Mouse (Mus musculus) kidney, embryonic 15.5 days (tissue): ENCODE results near the gene Hbb-bh1. TPM values are rescaled to one million over a fixed set of nuclear protein-coding genes. Genes with fewer than 3 reads are reported as not detected.
"Not testable (repeated sequence)": the region's sequence is repeated elsewhere in the genome, so short reads cannot be mapped to it uniquely, and the experiment has no call there.

Experiments
- ATAC-seq: fragments of 200-750 bp; cut with Nextera tagmentation; replicated peaks from 2 replicates; pipeline ENCODE4 v1.8.0; 2017; ENCODE audit warnings: moderate TSS enrichment; ENCODE audit not compliant: low FRiP score
- H3K27ac ChIP-seq: fragments of 300-500 bp; sonication (generic); 2 replicates; pipeline ENCODE4 v1.5.1; 2015; ENCODE audit warnings: mild to moderate bottlenecking, inconsistent platforms
- H3K27me3 ChIP-seq: fragments of 300-500 bp; sonication (generic); 2 replicates; pipeline ENCODE4 v1.6.1; 2015; ENCODE audit warnings: inconsistent platforms
- H3K36me3 ChIP-seq: fragments of 300-500 bp; sonication (generic); 2 replicates; pipeline ENCODE4 v1.6.1; 2015; ENCODE audit warnings: inconsistent platforms
- H3K4me1 ChIP-seq: fragments of 300-500 bp; sonication (generic); 2 replicates; pipeline ENCODE4 v1.6.1; 2015; ENCODE audit warnings: inconsistent platforms
- H3K4me2 ChIP-seq: fragments of 300-500 bp; sonication (generic); 2 replicates; pipeline ENCODE4 v1.6.1; 2015; ENCODE audit warnings: moderate library complexity, mild to moderate bottlenecking, inconsistent platforms
- H3K4me3 ChIP-seq: fragments of 300-500 bp; sonication (generic); replicated peaks from 2 replicates; pipeline ENCODE4 v1.5.1; 2015; ENCODE audit warnings: mild to moderate bottlenecking, inconsistent platforms
- H3K9ac ChIP-seq: fragments of 300-500 bp; sonication (generic); 2 replicates; pipeline ENCODE4 v1.6.1; 2015; ENCODE audit warnings: mild to moderate bottlenecking, inconsistent platforms
- H3K9me3 ChIP-seq: fragments of 300-500 bp; sonication (generic); replicated peaks from 2 replicates; pipeline ENCODE4 v1.6.1; 2016; ENCODE audit warnings: inconsistent platforms
- WGBS: fragments of 180-500 bp; shearing (Covaris S2); methylation state at CpG from one replicate; pipeline ENCODE4 v1.1.7; 2015; ENCODE audit warnings: mixed read lengths; 5-methylcytosine and 5-hydroxymethylcytosine counted together
- polyA plus RNA-seq: library from polyadenylated mRNA; unstranded; fragments of >200 nt; fragmentation: Nextera tagmentation; extraction: Ambion mirVana; gene quantifications from 2 replicates; pipeline ENCODE4 v1.2.1, GENCODE M21; 2015

Hbb-bh1 gene
- polyA plus RNA-seq, 1 experiment from 2014 or later: 1.8 TPM

DNA sequence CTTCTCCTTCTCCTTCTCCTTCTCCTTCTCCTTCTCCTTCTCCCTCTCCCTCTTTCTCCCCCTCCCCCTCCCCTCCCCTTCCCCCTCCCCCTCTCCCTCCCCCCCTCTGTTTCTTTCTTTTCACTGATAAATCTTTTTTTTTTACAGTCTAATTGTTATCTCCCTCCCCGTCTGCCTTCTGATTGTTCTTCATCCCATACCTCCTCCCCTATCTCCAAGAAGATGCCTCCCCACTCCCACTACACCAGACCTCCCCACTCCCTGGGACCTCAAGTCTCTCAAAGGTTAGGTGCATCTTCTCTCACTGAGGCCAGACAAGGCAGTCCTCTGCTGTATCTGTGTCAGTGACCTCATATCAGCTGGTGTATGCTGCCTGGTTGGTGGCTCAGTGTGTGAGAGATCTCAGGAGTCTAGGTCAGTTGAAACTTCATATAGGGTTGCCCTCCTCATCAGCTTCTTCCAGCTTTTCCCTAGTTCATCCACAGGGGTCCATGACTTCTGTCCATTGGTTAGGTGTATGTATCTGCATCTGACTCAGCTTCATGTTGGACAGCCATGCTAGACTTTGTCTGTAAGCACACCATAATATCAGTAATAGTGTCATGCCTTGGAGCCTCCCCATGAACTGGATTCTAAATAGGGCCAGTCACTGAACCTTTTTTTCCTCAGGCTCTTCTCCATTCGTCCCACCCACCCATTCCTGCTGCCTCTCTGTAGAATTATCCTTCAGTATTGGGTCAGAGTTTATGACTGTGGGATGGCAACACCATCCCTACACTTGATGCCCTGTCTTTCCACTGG lies 1.8 kb upstream of the Hbb-bh1 start:
- no peak for ATAC-seq
- Histone ChIP-seq H3K9me3 (no peaks in the 10 kb centered on the region), H3K9ac (no peak overlapping the region), H3K4me1 (no peaks in the 10 kb centered on the region), H3K4me3 (no peak overlapping the region), H3K4me2 (no peak overlapping the region), H3K27me3 (no peaks in the 10 kb centered on the region), H3K27ac (no peak overlapping the region), H3K36me3 (no peaks in the 10 kb centered on the region)
- WGBS: 76% methylated on average over 2 of the region's 2 CpGs

DNA sequence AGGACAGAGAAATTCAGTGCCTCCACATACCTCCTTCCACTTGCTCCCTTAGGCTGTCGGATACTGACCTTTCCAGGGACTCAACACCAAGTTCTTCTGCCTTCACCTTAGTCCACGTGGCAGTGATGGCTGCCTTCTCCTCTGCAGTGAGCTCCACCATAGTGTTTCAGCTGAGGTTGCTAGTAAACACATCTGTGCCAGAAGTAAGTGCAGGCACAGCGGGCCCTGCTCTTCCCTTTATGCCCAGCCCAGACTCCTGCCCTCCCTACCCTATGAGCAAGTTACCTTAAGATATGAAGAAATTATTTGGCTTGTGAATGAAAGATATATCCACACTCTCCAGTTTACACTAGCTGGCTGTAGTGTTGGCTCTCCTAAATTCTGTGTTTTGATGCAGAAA lies 2.7 kb downstream of the Hbb-bh1 start, which contains the start of gene Hbb-bh2:
Gene Hbb-bh2 (minus strand): TSS at position 253 of the 400 bp plus-strand sequence.
- no peak within 1 kb of the TSS for H3K4me2 ChIP-seq
- H3K4me1 ChIP-seq: no peaks in the 10 kb centered on the region
- no peak within 1 kb of the TSS for H3K9ac ChIP-seq
- no peak for ATAC-seq
- no peaks in the 10 kb centered on the region for H3K36me3 ChIP-seq
- no peaks in the 10 kb centered on the region for H3K27me3 ChIP-seq
- no peaks in the 10 kb centered on the region for H3K9me3 ChIP-seq
- H3K4me3 ChIP-seq: no peak within 1 kb of the TSS
- WGBS: 77% methylated on average over 3 of the region's 3 CpGs
- H3K27ac ChIP-seq: no peak within 1 kb of the TSS

DNA sequence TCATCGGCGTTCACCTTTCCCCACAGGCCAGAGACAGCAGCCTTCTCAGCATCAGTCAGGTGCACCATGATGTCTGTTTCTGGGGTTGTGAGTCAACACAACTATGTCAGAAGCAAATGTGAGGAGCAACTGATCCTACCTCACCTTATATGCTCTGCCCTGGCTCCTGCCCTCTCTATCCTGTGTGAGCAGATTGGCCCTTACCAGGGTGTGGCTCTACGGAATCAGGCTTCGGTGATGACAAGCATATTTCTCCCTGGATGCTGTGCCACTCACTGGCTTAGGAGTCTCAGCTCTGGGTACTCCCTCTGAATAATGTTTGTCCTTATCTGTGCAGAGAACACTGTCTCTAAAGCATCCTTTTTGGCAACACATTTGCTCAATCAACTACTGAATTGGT lies 15.2 kb downstream of the Hbb-bh1 start, which contains the start of gene Hbb-bs:
Gene Hbb-bs (minus strand): TSS at position 289 of the 400 bp plus-strand sequence.
- H3K9me3 ChIP-seq: no peaks in the 10 kb centered on the region
- H3K4me2 ChIP-seq: no peak within 1 kb of the TSS
- no peaks in the 10 kb centered on the region for H3K4me1 ChIP-seq
- WGBS: 93% methylated on average over 4 of the region's 4 CpGs
- no peaks in the 10 kb centered on the region for H3K27me3 ChIP-seq
- H3K9ac ChIP-seq: no peak within 1 kb of the TSS
- peak; percentile 85 for ATAC-seq
- H3K27ac ChIP-seq: no peak within 1 kb of the TSS
- H3K4me3 ChIP-seq: no peak within 1 kb of the TSS
- no peaks in the 10 kb centered on the region for H3K36me3 ChIP-seq

DNA sequence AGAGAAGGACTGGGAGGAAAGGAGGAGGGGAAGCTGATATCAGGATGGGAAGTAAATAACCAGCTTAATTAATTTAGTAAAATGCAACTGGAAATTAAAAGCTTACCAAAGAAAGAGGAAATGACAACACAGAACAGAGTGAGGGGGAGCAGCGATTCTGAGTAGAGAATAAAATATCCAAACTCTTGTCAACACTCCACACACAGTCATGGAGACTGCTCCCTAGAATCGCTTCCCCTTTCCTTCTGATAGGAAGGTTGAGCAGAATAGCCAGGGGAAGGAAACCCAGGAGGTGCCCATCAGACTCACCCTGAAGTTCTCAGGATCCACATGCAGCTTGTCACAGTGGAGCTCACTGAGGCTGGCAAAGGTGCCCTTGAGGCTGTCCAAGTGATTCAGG lies 15.8 kb downstream of the Hbb-bh1 start:
- H3K36me3 ChIP-seq, H3K9ac ChIP-seq, H3K9me3 ChIP-seq, H3K4me1 ChIP-seq, H3K27me3 ChIP-seq, ATAC-seq, H3K4me3 ChIP-seq, H3K27ac ChIP-seq, H3K4me2 ChIP-seq: not testable (repeated sequence)
- no CpG with 5 or more reads among the region's 2 CpGs for WGBS

DNA sequence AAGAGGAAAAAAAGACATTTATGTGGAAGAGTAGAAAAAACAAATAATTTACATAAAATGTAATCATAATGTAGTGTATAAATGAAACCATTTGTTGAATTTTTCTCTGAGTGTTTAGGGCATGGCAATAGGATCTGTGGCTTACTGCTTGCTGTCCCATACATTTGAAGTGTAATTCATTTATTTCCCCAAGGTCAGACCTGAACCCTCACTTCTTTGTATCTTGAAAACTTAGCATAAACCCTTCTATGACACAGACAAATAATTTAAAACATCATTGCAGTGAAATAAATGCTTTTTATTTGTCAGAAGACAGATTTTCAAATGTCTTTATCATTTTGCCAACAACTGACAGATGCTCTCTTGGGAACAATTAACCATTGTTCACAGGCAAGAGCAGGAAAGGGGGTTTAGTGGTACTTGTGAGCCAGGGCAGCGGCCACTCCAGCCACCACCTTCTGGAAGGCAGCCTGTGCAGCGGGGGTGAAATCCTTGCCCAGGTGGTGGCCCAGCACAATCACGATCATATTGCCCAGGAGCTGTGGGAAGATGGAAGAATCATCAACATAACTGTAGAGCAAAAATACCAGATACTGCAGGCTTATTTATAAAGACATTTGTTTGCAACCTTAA lies 16.6 kb downstream of the Hbb-bh1 start:
- Histone ChIP-seq H3K27me3 (no peaks in the 10 kb centered on the region), H3K4me2 (no peak overlapping the region), H3K9me3 (no peaks in the 10 kb centered on the region), H3K27ac (no peak overlapping the region), H3K36me3 (no peaks in the 10 kb centered on the region), H3K4me1 (no peaks in the 10 kb centered on the region), H3K9ac (no peak overlapping the region), H3K4me3 (no peak overlapping the region)
- 58% methylated on average over 3 of the region's 3 CpGs for WGBS
- ATAC-seq: peak; percentile 66

DNA sequence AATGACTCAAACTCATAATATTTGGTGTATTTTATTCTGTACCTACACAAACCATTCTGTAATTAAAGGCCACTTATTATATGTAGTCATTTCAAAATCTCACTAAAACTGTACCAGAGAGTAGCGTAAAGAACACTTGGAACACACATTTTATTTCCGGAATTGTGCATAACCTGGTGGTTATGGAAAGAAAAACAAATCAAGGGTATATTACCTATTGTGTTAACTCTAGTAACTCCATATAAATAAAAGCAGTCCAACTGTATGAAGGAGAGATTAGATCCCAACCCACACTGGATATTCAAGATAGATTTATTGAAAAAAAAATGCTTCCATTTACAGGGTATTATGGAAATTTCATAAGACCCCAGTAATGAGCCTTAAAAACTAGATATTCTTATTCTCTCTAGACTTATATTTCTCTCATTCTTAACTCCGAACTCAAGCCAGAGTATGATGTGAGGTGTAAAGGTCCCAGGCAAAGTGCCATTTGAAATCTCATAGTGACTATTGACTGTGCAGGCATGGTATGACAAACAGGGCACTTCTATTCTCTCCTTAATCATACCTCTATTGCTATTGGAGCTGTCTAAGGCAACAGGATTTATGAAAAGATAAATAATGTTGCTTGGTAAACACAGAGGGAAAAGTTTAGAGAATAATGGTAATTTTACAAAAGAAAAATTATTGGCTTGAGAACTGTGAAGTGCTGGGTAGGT lies 17.3 kb downstream of the Hbb-bh1 start:
- H3K9me3 ChIP-seq: no peaks in the 10 kb centered on the region
- peak; percentile 82; the same call in 1 of the 2 replicates for ATAC-seq
- no peak overlapping the region for H3K4me3 ChIP-seq
- 88% methylated on average over 3 of the region's 3 CpGs for WGBS
- no peaks in the 10 kb centered on the region for H3K36me3 ChIP-seq
- no peak overlapping the region for H3K9ac ChIP-seq
- H3K4me1 ChIP-seq: no peaks in the 10 kb centered on the region
- no peaks in the 10 kb centered on the region for H3K27me3 ChIP-seq
- no peak overlapping the region for H3K4me2 ChIP-seq
- H3K27ac ChIP-seq: no peak overlapping the region

DNA sequence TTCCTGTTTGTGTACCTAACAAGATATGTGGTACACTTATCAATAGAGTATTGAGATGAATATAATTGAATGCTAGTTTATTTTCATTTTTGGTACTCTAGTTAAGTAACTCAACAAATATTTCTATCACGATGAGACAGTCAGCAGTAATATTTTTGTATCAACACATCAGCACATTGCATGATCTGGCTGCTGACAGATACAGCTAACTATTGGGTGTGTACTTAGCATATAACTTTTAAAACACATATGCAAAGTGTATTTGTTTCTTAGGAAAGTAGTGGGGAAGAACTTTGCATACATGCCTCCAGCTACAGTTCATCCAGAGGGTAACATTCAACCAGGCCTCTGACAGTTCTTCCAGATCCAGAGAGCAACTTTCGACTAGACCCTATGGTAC lies 18.4 kb downstream of the Hbb-bh1 start:
- Histone ChIP-seq H3K4me2 (no peak overlapping the region), H3K36me3 (no peaks in the 10 kb centered on the region), H3K9me3 (no peaks in the 10 kb centered on the region), H3K4me1 (no peaks in the 10 kb centered on the region), H3K4me3 (no peak overlapping the region), H3K27me3 (no peaks in the 10 kb centered on the region), H3K9ac (no peak overlapping the region), H3K27ac (no peak overlapping the region)
- WGBS: 89% methylated on average over 2 of the region's 2 CpGs
- no peak for ATAC-seq

DNA sequence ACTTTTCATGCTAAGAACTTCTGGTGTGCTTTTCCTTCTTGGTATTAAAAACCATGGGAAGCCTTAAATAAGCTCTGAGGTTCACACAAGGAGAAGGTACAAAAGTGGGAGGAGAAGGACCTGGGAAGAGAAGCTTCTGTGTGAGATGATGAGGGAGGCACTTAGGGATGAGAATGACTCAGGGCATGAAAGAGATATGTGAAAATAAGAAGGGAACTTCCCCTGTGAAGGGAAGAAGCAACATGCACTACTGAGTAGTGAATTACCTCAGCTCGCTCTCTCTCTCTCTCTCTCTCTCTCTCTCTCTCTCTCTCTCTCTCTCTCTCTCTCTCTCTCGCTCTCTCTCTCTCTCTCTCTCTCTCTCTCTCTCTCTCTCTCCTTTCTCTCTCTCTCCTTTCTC lies 27.9 kb downstream of the Hbb-bh1 start:
- whole genome bisulfite sequencing: 67% methylated on average over 1 of the region's 2 CpGs

DNA sequence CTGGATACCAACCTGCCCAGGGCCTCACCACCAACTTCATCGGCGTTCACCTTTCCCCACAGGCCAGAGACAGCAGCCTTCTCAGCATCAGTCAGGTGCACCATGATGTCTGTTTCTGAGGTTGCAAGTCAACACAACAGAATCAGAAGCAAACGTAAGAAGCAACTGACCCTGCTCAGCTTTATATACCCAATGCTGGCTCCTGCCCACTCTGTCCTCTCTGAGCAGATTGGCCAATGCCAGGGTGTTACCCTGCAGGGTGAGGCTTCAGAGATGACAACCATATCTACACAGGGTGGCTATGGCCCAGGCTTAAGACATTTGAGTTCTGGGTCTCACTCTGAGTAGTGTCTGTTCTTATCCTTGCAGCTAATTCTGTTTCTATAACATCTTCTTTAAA lies 29.2 kb downstream of the Hbb-bh1 start, which contains the start of gene Hbb-bt:
Gene Hbb-bt (minus strand): TSS at position 231 of the 400 bp plus-strand sequence.
- Histone ChIP-seq H3K4me3 (no peak within 1 kb of the TSS), H3K27ac (no peak within 1 kb of the TSS), H3K9ac (no peak within 1 kb of the TSS), H3K4me1 (no peaks in the 10 kb centered on the region), H3K4me2 (no peak within 1 kb of the TSS), H3K9me3 (no peaks in the 10 kb centered on the region), H3K36me3 (no peaks in the 10 kb centered on the region), H3K27me3 (no peaks in the 10 kb centered on the region)
- WGBS: 88% methylated on average over 3 of the region's 3 CpGs
- ATAC-seq: peak; percentile 88

More for the DNA sequence above, 27.9 kb downstream of the Hbb-bh1 start:
- H3K4me1 ChIP-seq, ATAC-seq, H3K9me3 ChIP-seq, H3K4me3 ChIP-seq, H3K9ac ChIP-seq, H3K27ac ChIP-seq, H3K4me2 ChIP-seq, H3K36me3 ChIP-seq, H3K27me3 ChIP-seq: not testable (repeated sequence)

DNA sequence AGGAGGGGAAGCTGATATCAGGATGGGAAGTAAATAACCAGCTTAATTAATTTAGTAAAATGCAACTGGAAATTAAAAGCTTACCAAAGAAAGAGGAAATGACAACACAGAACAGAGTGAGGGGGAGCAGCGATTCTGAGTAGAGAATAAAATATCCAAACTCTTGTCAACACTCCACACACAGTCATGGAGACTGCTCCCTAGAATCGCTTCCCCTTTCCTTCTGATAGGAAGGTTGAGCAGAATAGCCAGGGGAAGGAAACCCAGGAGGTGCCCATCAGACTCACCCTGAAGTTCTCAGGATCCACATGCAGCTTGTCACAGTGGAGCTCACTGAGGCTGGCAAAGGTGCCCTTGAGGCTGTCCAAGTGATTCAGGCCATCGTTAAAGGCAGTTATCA lies 29.8 kb downstream of the Hbb-bh1 start:
- not testable (repeated sequence) for H3K27ac ChIP-seq, H3K9me3 ChIP-seq, ATAC-seq, H3K4me1 ChIP-seq, H3K4me3 ChIP-seq, H3K4me2 ChIP-seq, H3K36me3 ChIP-seq, H3K9ac ChIP-seq, H3K27me3 ChIP-seq
- WGBS: no CpG with 5 or more reads among the region's 3 CpGs

DNA sequence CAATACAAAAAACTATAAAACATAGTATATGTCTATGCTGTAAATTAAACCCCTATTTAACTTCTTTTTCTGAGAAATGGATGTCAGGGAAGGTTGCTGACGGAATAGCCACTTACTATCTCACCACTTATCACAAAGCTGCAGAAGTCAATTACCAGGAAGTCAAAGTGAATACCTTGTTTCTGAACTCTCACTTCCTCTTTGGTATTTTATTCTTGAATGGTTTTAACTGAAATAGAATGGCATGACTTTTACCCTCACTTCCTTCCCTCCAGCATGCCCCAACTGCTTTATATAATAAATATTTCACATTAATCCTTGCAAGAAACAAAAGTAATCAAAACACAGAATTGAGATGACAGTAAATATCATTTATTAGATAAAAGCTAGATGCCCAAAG lies 30.8 kb downstream of the Hbb-bh1 start:
- Histone ChIP-seq H3K27ac (no peak overlapping the region), H3K4me2 (no peak overlapping the region), H3K4me3 (no peak overlapping the region), H3K27me3 (no peaks in the 10 kb centered on the region), H3K9ac (no peak overlapping the region), H3K36me3 (no peaks in the 10 kb centered on the region), H3K4me1 (no peaks in the 10 kb centered on the region), H3K9me3 (no peaks in the 10 kb centered on the region)
- WGBS: 51% methylated on average over 1 of the region's 1 CpGs
- no peak for ATAC-seq

DNA sequence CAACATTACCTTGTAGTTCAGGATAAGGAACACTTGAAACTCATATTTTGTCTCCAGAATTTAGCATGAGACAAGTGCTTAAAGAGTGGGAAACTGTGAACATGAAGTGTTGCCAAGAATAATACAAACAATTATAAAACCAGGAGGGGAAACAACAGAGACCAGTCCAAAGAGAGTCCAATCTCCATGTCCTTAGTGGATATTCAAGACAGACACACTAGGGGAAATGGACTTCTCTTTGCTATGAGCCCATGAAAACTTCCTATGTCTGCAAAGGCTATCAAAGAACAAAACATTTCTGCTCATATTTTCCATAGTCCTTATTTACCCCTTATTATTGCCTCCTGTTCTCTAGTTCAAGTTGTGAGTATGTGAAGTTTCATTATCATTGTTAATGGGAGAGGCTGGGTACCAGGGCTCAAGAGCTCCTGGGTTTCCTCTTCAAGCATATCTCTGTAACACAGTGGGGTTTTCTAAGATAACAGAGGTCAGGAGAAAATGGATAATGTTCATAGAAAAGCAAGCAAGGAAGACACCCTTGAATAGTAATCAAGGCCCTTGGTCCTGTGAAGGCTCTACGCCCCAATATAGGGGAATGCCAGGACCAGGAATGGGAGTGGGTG lies 31.6 kb downstream of the Hbb-bh1 start:
- ATAC-seq: peak; percentile 33; the same call in 1 of the 2 replicates
- WGBS: 80% methylated on average over 1 of the region's 1 CpGs
- Histone ChIP-seq H3K27ac (no peak overlapping the region), H3K4me1 (no peaks in the 10 kb centered on the region), H3K27me3 (no peaks in the 10 kb centered on the region), H3K9me3 (no peaks in the 10 kb centered on the region), H3K9ac (no peak overlapping the region), H3K4me2 (no peak overlapping the region), H3K4me3 (no peak overlapping the region), H3K36me3 (no peaks in the 10 kb centered on the region)
